Mouse (Mus musculus) brain, adult 10 weeks (tissue): ENCODE results near the gene Slc20a1. TPM values are rescaled to one million over a fixed set of nuclear protein-coding genes. Genes with fewer than 3 reads are reported as not detected.

ENCODE experiments used
- polyA plus RNA-seq: library from polyadenylated mRNA; stranded (reverse); fragments of 350-450 nt; fragmentation: Illumina TruSeq; extraction: RNeasy Lipid Tissue Mini Kit (QIAGEN cat#74804); gene quantifications from one replicate; pipeline ENCODE4 v1.2.3, GENCODE M21; 2015; ENCODE audit warnings: low read depth, low replicate concordance

Gene Slc20a1
- polyA plus RNA-seq, result 126 TPM

DNA sequence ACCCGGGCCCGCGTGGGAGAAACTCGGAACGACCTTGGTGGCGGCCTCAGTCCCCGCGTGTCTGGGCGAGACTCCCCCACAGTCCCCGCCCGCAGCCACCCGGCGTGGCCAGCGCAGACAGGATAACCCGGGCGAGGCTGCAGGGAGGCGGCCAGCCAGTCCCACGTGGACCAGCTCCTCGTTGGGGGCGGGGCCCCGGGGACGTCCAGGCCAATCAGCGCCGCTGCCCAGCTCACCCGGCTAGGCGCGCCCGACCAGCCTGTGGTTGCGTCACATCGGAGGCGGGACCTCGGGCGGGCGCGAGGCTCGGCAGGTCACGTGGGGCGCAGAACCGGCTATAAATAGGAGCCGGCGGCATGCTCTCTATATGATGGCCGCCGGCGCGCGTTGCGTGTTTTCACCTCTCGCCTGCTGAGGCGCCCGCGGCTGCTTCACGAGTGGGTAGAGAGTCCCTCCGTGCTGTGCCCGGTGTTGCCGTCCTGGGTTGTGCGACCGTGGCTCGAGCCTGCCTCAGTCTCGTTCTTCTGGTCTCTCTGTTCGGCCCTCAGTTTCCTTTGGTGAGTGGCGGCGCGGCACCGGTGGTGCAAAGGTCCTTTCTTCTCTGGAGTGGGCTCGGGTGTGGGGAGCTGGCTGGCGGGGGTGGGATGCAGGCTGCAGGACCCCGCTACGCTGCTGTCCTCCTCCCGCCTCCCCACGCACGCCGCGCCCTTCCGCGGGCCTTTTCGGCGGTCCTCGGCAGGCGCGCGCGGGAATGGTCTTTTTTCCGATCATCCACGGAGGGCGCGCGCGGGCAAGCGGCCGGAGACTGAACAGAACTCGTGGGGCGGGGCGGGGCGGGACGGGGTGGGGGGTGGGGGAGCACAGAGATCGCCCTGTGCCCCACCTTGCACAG, at the start of gene Slc20a1:
Gene Slc20a1, plus strand, starts transcription at position 329 of the 892 bp plus-strand sequence.

Other genes starting within 250 kb of the Slc20a1 start
- gene Zc3h6, start 231.4 kb upstream of the Slc20a1 start, polyA plus RNA-seq, result 10.2 TPM
- 5.8 TPM for gene Gm10762, start 231.0 kb upstream of the Slc20a1 start, polyA plus RNA-seq
- not detected for gene Vinac1, start 150.6 kb upstream of the Slc20a1 start, polyA plus RNA-seq
- gene Ttl, start 132.8 kb upstream of the Slc20a1 start, polyA plus RNA-seq, result 44.1 TPM
- gene Polr1b, start 97.8 kb upstream of the Slc20a1 start, polyA plus RNA-seq, result 15.1 TPM
- gene Chchd5, start 69.1 kb upstream of the Slc20a1 start, polyA plus RNA-seq, result 15.6 TPM
- gene Ckap2l, start 98.4 kb downstream of the Slc20a1 start, polyA plus RNA-seq, result 0.54 TPM
- gene Il1a, start 111.2 kb downstream of the Slc20a1 start, polyA plus RNA-seq, result 0.74 TPM
- gene Il1b, start 172.4 kb downstream of the Slc20a1 start, polyA plus RNA-seq, result 0.46 TPM